Mouse (Mus musculus) hindbrain, embryonic 13.5 days (tissue): Measurements from ENCODE around the gene Cacng8. TPM values are rescaled to one million over a fixed set of nuclear protein-coding genes. Genes with fewer than 3 reads are reported as not detected.
A peak's percentile ranks its signal among the peaks of the same experiment; 100 is the strongest.

Experiments
- ATAC-seq: fragments of 200-750 bp; cut with Nextera tagmentation; 2 replicates; pipeline ENCODE4 v1.8.0; 2017; ENCODE audit warnings: moderate TSS enrichment; ENCODE audit not compliant: low FRiP score
- H3K27ac ChIP-seq: fragments of 300-500 bp; sonication (generic); 2 replicates; pipeline ENCODE4 v1.5.1; 2015; ENCODE audit warnings: inconsistent platforms, mild to moderate bottlenecking, moderate library complexity
- H3K27me3 ChIP-seq: fragments of 300-500 bp; sonication (generic); 2 replicates; pipeline ENCODE4 v1.6.1; 2015; ENCODE audit warnings: mild to moderate bottlenecking, inconsistent platforms
- H3K36me3 ChIP-seq: fragments of 300-500 bp; sonication (generic); 2 replicates; pipeline ENCODE4 v1.6.1; 2015; ENCODE audit warnings: mild to moderate bottlenecking, inconsistent platforms
- H3K4me1 ChIP-seq: fragments of 300-500 bp; sonication (generic); replicated peaks from 2 replicates; pipeline ENCODE4 v1.6.1; 2015; ENCODE audit warnings: inconsistent platforms
- H3K4me2 ChIP-seq: fragments of 300-500 bp; sonication (generic); 2 replicates; pipeline ENCODE4 v1.6.1; 2015; ENCODE audit warnings: inconsistent platforms, mild to moderate bottlenecking, moderate library complexity
- H3K4me3 ChIP-seq: fragments of 300-500 bp; sonication (generic); 2 replicates; pipeline ENCODE4 v1.5.1; 2015; ENCODE audit warnings: mild to moderate bottlenecking, inconsistent platforms
- H3K9ac ChIP-seq: fragments of 300-500 bp; sonication (generic); 2 replicates; pipeline ENCODE4 v1.6.1; 2015; ENCODE audit warnings: mild to moderate bottlenecking, inconsistent platforms
- H3K9me3 ChIP-seq: fragments of 300-500 bp; sonication (generic); 2 replicates; pipeline ENCODE4 v1.6.1; 2016; ENCODE audit warnings: inconsistent platforms
- WGBS: fragments of 180-500 bp; shearing (Covaris S2); methylation state at CpG from one replicate; pipeline ENCODE4 v1.1.7; 2015; 5-methylcytosine and 5-hydroxymethylcytosine counted together
- polyA plus RNA-seq: library from polyadenylated mRNA; unstranded; fragments of >200 nt; fragmentation: Nextera tagmentation; extraction: Ambion mirVana; gene quantifications from 2 replicates; pipeline ENCODE4 v1.2.1, GENCODE M21; 2015

Gene Cacng8
- polyA plus RNA-seq, 1 experiment from 2014 or later: 12.9 TPM

DNA sequence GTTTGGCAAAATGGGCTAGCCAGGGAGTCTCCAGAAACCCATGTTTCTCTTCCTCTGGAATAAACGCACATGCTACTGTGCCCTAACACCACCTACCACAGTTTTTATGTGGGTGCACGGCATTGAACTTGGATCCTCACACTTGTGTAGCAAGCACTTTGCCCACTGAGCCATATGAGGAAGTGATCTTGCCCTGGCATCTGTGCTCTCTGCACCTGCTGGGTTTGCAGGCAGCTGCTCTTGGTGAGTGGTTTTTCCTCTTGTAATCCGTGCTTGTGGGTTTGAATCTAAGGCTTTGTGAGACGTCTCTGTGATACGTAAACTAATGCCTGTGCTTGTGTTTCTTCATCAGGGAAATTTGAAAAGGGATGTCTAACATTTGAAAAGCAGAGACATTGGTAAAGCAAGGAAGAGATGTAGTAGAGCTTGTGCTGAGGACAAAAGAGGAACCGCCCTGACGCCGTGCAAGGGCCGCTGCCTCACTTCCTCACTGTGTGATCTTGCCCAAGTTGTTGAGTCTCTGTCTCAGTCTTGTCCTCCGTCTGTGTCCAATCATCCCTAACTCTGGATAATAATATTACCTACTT lies 52.1 kb downstream of the Cacng8 start:
- H3K9ac ChIP-seq: no peak overlapping the region
- H3K27me3 ChIP-seq: no peaks in the 10 kb centered on the region
- H3K36me3 ChIP-seq: no peaks in the 10 kb centered on the region
- no peak overlapping the region for H3K4me3 ChIP-seq
- no peaks in the 10 kb centered on the region for H3K9me3 ChIP-seq
- no peak for ATAC-seq
- H3K4me2 ChIP-seq: no peak overlapping the region
- H3K27ac ChIP-seq: no peak overlapping the region
- WGBS: 82% methylated on average over 10 of the region's 10 CpGs
- H3K4me1 ChIP-seq: no peaks in the 10 kb centered on the region

- ATAC-seq: no peak
- Histone ChIP-seq H3K36me3 (no peaks in the 10 kb centered on the region), H3K4me3 (no peak overlapping the region), H3K4me2 (no peak overlapping the region), H3K4me1 (no peaks in the 10 kb centered on the region), H3K27ac (no peak overlapping the region), H3K9ac (no peak overlapping the region), H3K27me3 (0 out of 2 replicates have a peak, but pooled peaks cover 4% of the 10 kb centered on the region), H3K9me3 (no peaks in the 10 kb centered on the region)
- WGBS: 87% methylated on average over 3 of the region's 3 CpGs
These were observed 54.2 kb downstream of the Cacng8 start for GRCm38 (mm10) chr7:3444678-3445077.

DNA sequence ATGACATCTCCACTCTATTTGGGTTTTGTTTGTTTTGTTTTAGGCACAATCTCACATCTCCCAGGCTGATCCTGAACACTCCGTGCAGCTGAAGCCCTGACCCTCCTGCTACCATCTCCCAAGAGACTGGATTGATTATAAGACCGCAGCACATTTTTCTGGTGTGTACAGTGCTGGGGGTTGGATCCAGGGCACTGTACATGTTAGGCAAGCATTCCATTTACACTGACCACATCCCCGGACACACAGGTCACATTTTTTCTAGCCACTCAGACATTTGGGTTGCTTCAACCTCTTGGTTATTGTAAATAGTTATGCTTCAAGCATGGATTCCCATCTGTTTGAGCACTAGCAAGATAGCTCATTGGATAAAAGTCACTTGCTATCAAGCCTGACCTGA lies 56.1 kb downstream of the Cacng8 start:
- H3K4me3 ChIP-seq: no peak overlapping the region
- H3K36me3 ChIP-seq: no peaks in the 10 kb centered on the region
- H3K9me3 ChIP-seq: no peaks in the 10 kb centered on the region
- H3K9ac ChIP-seq: no peak overlapping the region
- no peak overlapping the region for H3K27ac ChIP-seq
- no peaks in the 10 kb centered on the region for H3K4me1 ChIP-seq
- ATAC-seq: no peak
- 0 out of 2 replicates have a peak, but pooled peaks cover 4% of the 10 kb centered on the region for H3K27me3 ChIP-seq
- 80% methylated on average over 3 of the region's 3 CpGs for WGBS
- H3K4me2 ChIP-seq: no peak overlapping the region

DNA sequence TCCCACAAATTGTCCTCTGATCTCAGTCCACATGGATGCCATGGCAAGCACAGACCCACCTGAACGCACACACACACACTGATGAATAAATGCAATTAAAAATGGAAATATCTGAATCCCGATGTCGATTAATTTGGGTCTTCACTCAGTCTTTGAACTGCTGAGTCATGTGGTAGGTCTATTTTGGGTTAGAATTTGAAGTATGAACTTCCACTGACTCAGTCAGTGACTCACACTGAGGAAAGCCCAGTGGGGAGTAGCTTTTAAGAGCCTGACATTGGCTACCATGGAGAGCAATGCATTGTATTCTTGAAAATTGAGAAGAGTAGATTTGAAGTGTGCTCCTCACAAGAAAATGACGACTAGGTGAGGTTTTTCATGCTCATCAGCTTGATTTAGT lies 56.5 kb downstream of the Cacng8 start:
- WGBS: 79% methylated on average over 4 of the region's 4 CpGs
- Histone ChIP-seq H3K27ac (no peak overlapping the region), H3K36me3 (no peaks in the 10 kb centered on the region), H3K9ac (no peak overlapping the region), H3K4me1 (no peaks in the 10 kb centered on the region), H3K27me3 (0 out of 2 replicates have a peak, but pooled peaks cover 4% of the 10 kb centered on the region), H3K9me3 (no peaks in the 10 kb centered on the region), H3K4me3 (no peak overlapping the region), H3K4me2 (no peak overlapping the region)
- no peak for ATAC-seq

DNA sequence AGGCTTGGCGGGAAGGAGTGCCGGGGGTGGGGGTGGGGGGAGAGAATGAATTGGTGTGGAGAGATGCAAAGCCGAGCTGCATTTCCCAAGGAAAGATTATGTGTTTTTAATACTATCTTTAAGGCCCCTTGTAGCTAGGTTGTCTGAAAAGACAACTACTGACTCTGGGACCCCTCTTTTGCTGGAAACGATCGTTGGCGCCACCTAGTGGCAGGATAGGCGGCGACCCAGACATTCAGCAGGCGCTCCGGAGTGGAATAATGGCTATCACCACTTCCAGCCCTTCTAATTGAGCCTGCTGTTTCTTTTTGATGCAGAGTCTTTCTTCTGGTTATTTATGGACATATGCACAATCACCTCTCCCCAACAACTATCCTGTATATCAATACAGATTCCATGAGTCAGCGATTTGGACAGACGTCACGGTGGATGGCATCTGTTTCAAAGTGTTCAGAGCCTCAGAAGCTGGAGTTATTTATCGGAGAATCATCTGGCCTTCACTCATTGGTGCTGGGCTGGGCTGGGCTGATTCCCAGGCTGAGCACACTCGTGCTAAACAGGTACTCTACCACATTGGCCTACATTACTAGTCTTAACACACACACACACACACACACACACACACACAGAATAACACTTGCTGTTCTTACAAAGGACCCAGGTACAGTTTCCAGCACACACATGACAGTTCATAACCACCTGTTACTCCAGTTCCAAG lies 58.4 kb downstream of the Cacng8 start:
- no peaks in the 10 kb centered on the region for H3K4me1 ChIP-seq
- H3K9ac ChIP-seq: no peak overlapping the region
- 21% methylated on average over 15 of the region's 15 CpGs for WGBS
- peak; percentile 76 for ATAC-seq
- no peak overlapping the region for H3K27ac ChIP-seq
- H3K4me3 ChIP-seq: no peak overlapping the region
- no peaks in the 10 kb centered on the region for H3K9me3 ChIP-seq
- no peaks in the 10 kb centered on the region for H3K36me3 ChIP-seq
- H3K4me2 ChIP-seq: no peak overlapping the region
- H3K27me3 ChIP-seq: 0 out of 2 replicates have a peak, but pooled peaks cover 4% of the 10 kb centered on the region

DNA sequence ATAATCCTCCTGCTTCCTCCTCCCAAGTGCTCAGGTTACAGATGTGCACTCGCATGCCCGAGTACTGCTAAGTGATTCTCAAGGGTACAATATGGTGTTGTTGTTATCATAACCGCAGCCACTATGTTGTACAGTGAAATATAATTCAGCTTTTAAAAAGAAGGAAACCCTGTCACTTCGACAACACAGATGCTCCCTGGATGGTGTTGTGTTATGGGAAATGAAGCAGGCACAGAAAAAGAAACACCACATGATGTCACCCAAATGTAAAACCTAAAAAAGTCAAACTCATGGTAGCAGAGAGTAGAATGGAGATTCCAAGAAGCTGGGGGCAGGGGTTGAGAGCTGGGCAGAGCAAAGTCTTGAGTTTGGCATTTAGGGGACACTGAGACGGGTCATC lies 60.2 kb downstream of the Cacng8 start:
- no peak overlapping the region for H3K4me3 ChIP-seq
- no peak for ATAC-seq
- no peaks in the 10 kb centered on the region for H3K4me1 ChIP-seq
- H3K36me3 ChIP-seq: no peaks in the 10 kb centered on the region
- 71% methylated on average over 5 of the region's 5 CpGs for WGBS
- H3K9ac ChIP-seq: no peak overlapping the region
- H3K4me2 ChIP-seq: no peak overlapping the region
- 0 out of 2 replicates have a peak, but pooled peaks cover 4% of the 10 kb centered on the region for H3K27me3 ChIP-seq
- no peaks in the 10 kb centered on the region for H3K9me3 ChIP-seq
- no peak overlapping the region for H3K27ac ChIP-seq

GRCm38 (mm10) chr7:3451161-3451560 lies 60.7 kb downstream of the Cacng8 start:
- Histone ChIP-seq H3K9ac (no peak overlapping the region), H3K9me3 (no peaks in the 10 kb centered on the region), H3K4me2 (no peak overlapping the region), H3K27ac (no peak overlapping the region), H3K4me3 (no peak overlapping the region), H3K36me3 (no peaks in the 10 kb centered on the region), H3K4me1 (no peaks in the 10 kb centered on the region), H3K27me3 (0 out of 2 replicates have a peak, but pooled peaks cover 4% of the 10 kb centered on the region)
- 60% methylated on average over 6 of the region's 6 CpGs for WGBS
- no peak for ATAC-seq

DNA sequence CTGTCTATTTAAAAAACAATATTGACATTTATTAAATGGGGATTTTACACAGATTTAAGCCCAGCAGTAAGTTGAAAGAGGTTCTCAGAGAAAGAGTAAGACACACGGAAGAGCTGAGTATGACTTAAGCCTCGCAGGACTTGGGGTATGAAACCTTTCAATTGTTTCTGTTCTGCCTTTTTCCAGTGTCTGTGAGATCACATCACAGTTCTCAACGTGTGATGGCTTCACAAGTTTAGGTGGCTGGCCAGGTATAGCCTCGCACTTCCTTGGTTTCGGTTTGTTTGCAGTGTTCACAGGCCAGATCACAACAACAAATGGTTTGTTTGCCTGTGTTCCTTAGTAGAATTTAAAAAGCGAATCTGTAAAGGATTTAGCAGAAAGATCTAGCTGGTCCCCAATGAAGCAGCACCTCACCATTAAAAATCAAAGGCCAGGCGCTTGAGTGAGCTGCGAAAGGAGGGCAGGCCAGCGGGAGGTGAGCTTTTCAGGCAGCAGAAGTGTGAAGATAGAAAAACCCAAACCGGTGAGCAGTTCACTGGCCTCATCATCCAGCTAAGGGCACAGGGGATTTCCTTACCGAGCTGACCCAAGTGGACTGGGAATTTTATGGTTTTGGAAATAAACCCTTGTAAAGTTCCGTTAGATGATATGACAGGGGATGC lies 62.5 kb downstream of the Cacng8 start:
- H3K9me3 ChIP-seq: no peaks in the 10 kb centered on the region
- H3K36me3 ChIP-seq: no peaks in the 10 kb centered on the region
- no peak for ATAC-seq
- 0 out of 2 replicates have a peak, but pooled peaks cover 4% of the 10 kb centered on the region for H3K27me3 ChIP-seq
- H3K4me3 ChIP-seq: no peak overlapping the region
- no peaks in the 10 kb centered on the region for H3K4me1 ChIP-seq
- H3K4me2 ChIP-seq: no peak overlapping the region
- 69% methylated on average over 12 of the region's 12 CpGs for whole genome bisulfite sequencing
- H3K9ac ChIP-seq: no peak overlapping the region
- no peak overlapping the region for H3K27ac ChIP-seq

- H3K4me3 ChIP-seq: no peak overlapping the region
- H3K4me1 ChIP-seq: no peaks in the 10 kb centered on the region
- H3K9me3 ChIP-seq: no peaks in the 10 kb centered on the region
- no peak for ATAC-seq
- H3K27me3 ChIP-seq: 0 out of 2 replicates have a peak, but pooled peaks cover 4% of the 10 kb centered on the region
- H3K4me2 ChIP-seq: no peak overlapping the region
- H3K27ac ChIP-seq: no peak overlapping the region
- H3K9ac ChIP-seq: no peak overlapping the region
- no peaks in the 10 kb centered on the region for H3K36me3 ChIP-seq
- WGBS: 60% methylated on average over 11 of the region's 11 CpGs
These were observed 63.2 kb downstream of the Cacng8 start for GRCm38 (mm10) chr7:3453486-3454183.

- 95% methylated on average over 10 of the region's 10 CpGs for WGBS
- Histone ChIP-seq H3K4me3 (no peak overlapping the region), H3K4me1 (no peaks in the 10 kb centered on the region), H3K27ac (no peak overlapping the region), H3K36me3 (no peaks in the 10 kb centered on the region), H3K27me3 (no peaks in the 10 kb centered on the region), H3K9me3 (no peaks in the 10 kb centered on the region), H3K4me2 (no peak overlapping the region), H3K9ac (no peak overlapping the region)
- no peak for ATAC-seq
These were observed 66.8 kb downstream of the Cacng8 start for GRCm38 (mm10) chr7:3457111-3457840.

- no peak for ATAC-seq
- WGBS: 81% methylated on average over 9 of the region's 9 CpGs
- H3K4me3 ChIP-seq: no peak overlapping the region
These were observed 67.3 kb downstream of the Cacng8 start for GRCm38 (mm10) chr7:3457841-3458217.

GRCm38 (mm10) chr7:3460261-3460660 lies 69.8 kb downstream of the Cacng8 start:
- no peaks in the 10 kb centered on the region for H3K27me3 ChIP-seq
- H3K4me1 ChIP-seq: no peaks in the 10 kb centered on the region
- H3K4me3 ChIP-seq: no peak overlapping the region
- no peak overlapping the region for H3K4me2 ChIP-seq
- no peak overlapping the region for H3K27ac ChIP-seq
- ATAC-seq: no peak
- 89% methylated on average over 8 of the region's 8 CpGs for WGBS
- H3K9me3 ChIP-seq: no peaks in the 10 kb centered on the region
- H3K9ac ChIP-seq: no peak overlapping the region
- H3K36me3 ChIP-seq: no peaks in the 10 kb centered on the region

More at GRCm38 (mm10) chr7:3457841-3458217, 67.3 kb downstream of the Cacng8 start:
- H3K27ac ChIP-seq: no peak overlapping the region
- H3K27me3 ChIP-seq: no peaks in the 10 kb centered on the region
- H3K9me3 ChIP-seq: no peaks in the 10 kb centered on the region
- no peaks in the 10 kb centered on the region for H3K36me3 ChIP-seq
- no peak overlapping the region for H3K9ac ChIP-seq
- no peak overlapping the region for H3K4me2 ChIP-seq
- no peaks in the 10 kb centered on the region for H3K4me1 ChIP-seq
